Mouse (Mus musculus) hindbrain, embryonic 14.5 days (tissue): ENCODE data around the gene Scamp4. TPM values are rescaled to one million over a fixed set of nuclear protein-coding genes. Genes with fewer than 3 reads are reported as not detected.

Experiments
- ATAC-seq: fragments of 200-750 bp; cut with Nextera tagmentation; 2 replicates; pipeline ENCODE4 v1.8.0; 2017; ENCODE audit warnings: moderate number of reproducible peaks, mild to moderate bottlenecking, moderate TSS enrichment, moderate library complexity; ENCODE audit not compliant: low FRiP score
- DNase-seq: peaks from one replicate; pipeline ENCODE4 v3.0.0-alpha.2; 2015; ENCODE audit warnings: low spot score
- H3K27ac ChIP-seq: fragments of 300-500 bp; sonication (generic); 2 replicates; pipeline ENCODE4 v1.5.1; 2014; ENCODE audit warnings: mild to moderate bottlenecking, moderate library complexity
- H3K27me3 ChIP-seq: fragments of 300-500 bp; sonication (generic); 2 replicates; pipeline ENCODE4 v1.6.1; 2014; ENCODE audit warnings: mild to moderate bottlenecking, low read length, mixed read lengths; ENCODE audit not compliant: control insufficient read depth, insufficient read depth
- H3K36me3 ChIP-seq: fragments of 300-500 bp; sonication (generic); replicated peaks from 2 replicates; pipeline ENCODE4 v1.6.1; 2014; ENCODE audit not compliant: control insufficient read depth, insufficient read depth
- H3K4me1 ChIP-seq: fragments of 300-500 bp; sonication (generic); replicated peaks from 2 replicates; pipeline ENCODE4 v1.6.1; 2014; ENCODE audit warnings: antibody characterized with exemption, low read length, mixed read lengths; ENCODE audit not compliant: control insufficient read depth, insufficient read depth
- H3K4me2 ChIP-seq: fragments of 300-500 bp; sonication (generic); replicated peaks from 2 replicates; pipeline ENCODE4 v1.6.1; 2014; ENCODE audit warnings: mild to moderate bottlenecking, moderate library complexity
- H3K4me3 ChIP-seq: fragments of 300-500 bp; sonication (generic); replicated peaks from 2 replicates; pipeline ENCODE4 v1.5.1; 2014; ENCODE audit warnings: mild to moderate bottlenecking, low read length
- H3K9ac ChIP-seq: fragments of 300-500 bp; sonication (generic); 2 replicates; pipeline ENCODE4 v1.6.1; 2014
- H3K9me3 ChIP-seq: fragments of 300-500 bp; sonication (generic); 2 replicates; pipeline ENCODE4 v1.6.1; 2016; ENCODE audit warnings: low read length; ENCODE audit not compliant: control insufficient read depth
- WGBS: fragments of 180-500 bp; shearing (Covaris S2); extraction: QIAGEN DNeasy Blood & Tissue Kit; methylation state at CpG from one replicate; pipeline ENCODE4 v1.1.7; 2014; 5-methylcytosine and 5-hydroxymethylcytosine counted together
- polyA plus RNA-seq: library from polyadenylated mRNA; unstranded; fragments of >200 nt; fragmentation: Nextera tagmentation; extraction: Ambion mirVana; gene quantifications from 2 replicates; pipeline ENCODE4 v1.2.1, GENCODE M21; 2014

Gene Scamp4
- 63.1 and 64.5 TPM in 2 replicates for polyA plus RNA-seq

- under 1% methylated on average over 54 of the region's 54 CpGs for WGBS
- H3K36me3 ChIP-seq, result peaks cover 17% of the 10 kb centered on the region
- H3K4me3 ChIP-seq, result peak within 1 kb of the TSS; percentile 52
- no peaks in the 10 kb centered on the region for H3K9me3 ChIP-seq
- peak within 1 kb of the TSS; percentile 68 for H3K9ac ChIP-seq
- ATAC-seq, result peak; percentile 97
- peak within 1 kb of the TSS; percentile 89 for H3K4me2 ChIP-seq
- peaks cover 15% of the 10 kb centered on the region for H3K4me1 ChIP-seq
- DNase-seq, result peak; percentile 94
- no peaks in the 10 kb centered on the region for H3K27me3 ChIP-seq
- peak within 1 kb of the TSS; percentile 89 for H3K27ac ChIP-seq
These were observed at the start of gene Scamp4, which contains the start of gene Adat3 for GRCm38 (mm10) chr10:80602698-80603325. Gene Scamp4, plus strand, starts transcription at chr10:80602872. Gene Adat3, plus strand, starts transcription at chr10:80602880.

DNA sequence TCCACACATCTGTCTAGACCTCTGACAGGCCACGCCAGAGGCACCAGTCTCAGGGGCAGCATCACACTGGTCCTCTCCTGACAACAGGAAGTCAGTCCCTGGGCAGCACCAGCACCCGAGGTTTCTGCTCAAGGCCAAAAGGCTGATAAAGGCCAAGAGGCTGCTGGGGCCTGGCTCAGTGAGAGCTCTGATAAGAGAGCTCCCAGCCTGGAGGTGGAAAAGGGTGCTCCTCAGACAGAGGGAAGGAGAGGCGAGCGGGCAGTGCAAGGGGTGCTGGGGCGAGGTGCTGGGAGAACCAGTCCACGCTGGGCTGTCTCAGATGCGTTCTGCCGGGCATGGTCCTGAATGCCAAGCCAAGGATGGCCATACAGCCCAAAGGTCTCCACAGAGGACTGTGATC lies 49.1 kb upstream of the Scamp4 start:
- no peak for DNase-seq
- ATAC-seq, result no peak
- WGBS, result 90% methylated on average over 8 of the region's 8 CpGs

DNA sequence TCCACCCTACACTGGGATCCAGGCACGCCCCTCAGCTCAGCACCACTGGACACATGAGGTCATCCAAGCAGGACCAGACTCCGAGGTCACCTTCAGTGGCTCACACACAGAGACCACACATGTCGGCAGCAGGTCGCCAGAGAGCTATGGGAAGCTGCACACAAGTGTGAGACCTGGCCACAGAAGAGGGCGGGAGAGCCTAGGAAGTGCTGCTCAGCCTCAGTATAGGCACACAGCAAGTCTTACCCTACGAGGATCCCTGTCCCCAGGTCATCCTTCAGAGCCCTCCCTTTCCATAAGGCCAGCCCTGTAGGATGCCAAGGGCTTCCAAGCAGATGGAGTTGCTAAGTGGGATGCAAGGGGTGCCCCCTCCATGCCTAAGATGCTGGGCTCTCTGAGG lies 48.7 kb upstream of the Scamp4 start:
- peaks cover 19% of the 10 kb centered on the region for H3K36me3 ChIP-seq
- H3K4me3 ChIP-seq, result no peak overlapping the region
- WGBS, result 88% methylated on average over 6 of the region's 6 CpGs
- no peaks in the 10 kb centered on the region for H3K27me3 ChIP-seq
- no peak overlapping the region for H3K4me2 ChIP-seq
- no peak overlapping the region for H3K9ac ChIP-seq
- H3K9me3 ChIP-seq, result no peaks in the 10 kb centered on the region
- H3K4me1 ChIP-seq, result peaks cover 6% of the 10 kb centered on the region; the same call in 1 of the 2 replicates
- ATAC-seq (no peak), DNase-seq (no peak)
- H3K27ac ChIP-seq, result no peak overlapping the region

More for the DNA sequence above, 49.1 kb upstream of the Scamp4 start:
- Histone ChIP-seq H3K4me3 (no peak overlapping the region), H3K4me2 (no peak overlapping the region), H3K9me3 (no peaks in the 10 kb centered on the region), H3K4me1 (peaks cover 6% of the 10 kb centered on the region; the same call in 1 of the 2 replicates), H3K36me3 (peaks cover 22% of the 10 kb centered on the region), H3K27me3 (no peaks in the 10 kb centered on the region), H3K9ac (no peak overlapping the region), H3K27ac (no peak overlapping the region)

- Histone ChIP-seq H3K36me3 (no peaks in the 10 kb centered on the region), H3K4me2 (no peak overlapping the region), H3K9me3 (no peaks in the 10 kb centered on the region), H3K27ac (no peak overlapping the region), H3K4me1 (peaks cover 22% of the 10 kb centered on the region), H3K4me3 (no peak overlapping the region), H3K27me3 (no peaks in the 10 kb centered on the region), H3K9ac (no peak overlapping the region)
- peak; percentile 73 for DNase-seq
- WGBS, result 38% methylated on average over 5 of the region's 5 CpGs
- no peak for ATAC-seq
These were observed 45.2 kb upstream of the Scamp4 start for GRCm38 (mm10) chr10:80557346-80557965.

- Histone ChIP-seq H3K4me2 (no peak overlapping the region), H3K4me3 (no peak overlapping the region), H3K27me3 (no peaks in the 10 kb centered on the region), H3K9ac (peak overlapping the region; percentile 17; the same call in 1 of the 2 replicates), H3K27ac (no peak overlapping the region), H3K9me3 (no peaks in the 10 kb centered on the region), H3K4me1 (peaks cover 28% of the 10 kb centered on the region), H3K36me3 (no peaks in the 10 kb centered on the region)
- ATAC-seq (no peak), DNase-seq (no peak)
- 94% methylated on average over 7 of the region's 7 CpGs for WGBS
These were observed 43.2 kb upstream of the Scamp4 start for GRCm38 (mm10) chr10:80559431-80559830.

DNA sequence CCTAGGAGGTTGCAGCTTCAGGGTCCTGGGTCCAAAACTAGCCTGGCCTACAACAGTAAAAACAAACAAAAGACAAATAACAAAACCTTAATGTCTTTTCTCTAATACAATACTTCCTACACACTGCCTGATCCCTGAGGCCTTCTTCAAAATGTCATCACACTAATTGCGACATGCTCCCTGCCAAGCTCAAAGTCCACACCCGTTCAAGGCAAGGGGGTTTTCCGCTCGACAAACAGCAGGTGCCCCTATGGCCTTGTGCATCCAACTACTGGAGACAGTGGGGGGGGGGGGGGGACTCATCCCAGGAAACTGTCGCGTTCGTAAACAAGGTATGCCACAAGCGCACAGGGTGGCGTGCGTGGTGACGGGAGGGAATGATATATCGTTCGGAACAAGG lies 42.1 kb upstream of the Scamp4 start:
- ATAC-seq, result no peak; the same call in 1 of the 2 replicates
- Histone ChIP-seq H3K27me3 (no peaks in the 10 kb centered on the region), H3K27ac (peak overlapping the region; percentile 93; the same call in 1 of the 2 replicates)

GRCm38 (mm10) chr10:80561116-80561944 lies 41.3 kb upstream of the Scamp4 start, which contains the start of gene Rexo1:
Gene Rexo1, minus strand, starts transcription at chr10:80561560.
- Histone ChIP-seq H3K36me3 (no peaks in the 10 kb centered on the region; the same call in 1 of the 2 replicates), H3K27ac (peak within 1 kb of the TSS; percentile 93), H3K4me1 (peaks cover 30% of the 10 kb centered on the region), H3K9ac (peak within 1 kb of the TSS; percentile 97), H3K9me3 (no peaks in the 10 kb centered on the region), H3K4me3 (peak within 1 kb of the TSS; percentile 99), H3K27me3 (no peaks in the 10 kb centered on the region), H3K4me2 (peak within 1 kb of the TSS; percentile 90)
- WGBS, result under 1% methylated on average over 71 of the region's 72 CpGs
- ATAC-seq (peak; percentile 87), DNase-seq (peak; percentile 93)

More for the DNA sequence above, 42.1 kb upstream of the Scamp4 start:
- peak overlapping the region; percentile 97 for H3K9ac ChIP-seq
- peak overlapping the region; percentile 90 for H3K4me2 ChIP-seq
- DNase-seq, result no peak
- no peaks in the 10 kb centered on the region for H3K9me3 ChIP-seq
- peaks cover 28% of the 10 kb centered on the region for H3K4me1 ChIP-seq
- H3K4me3 ChIP-seq, result peak overlapping the region; percentile 99
- WGBS, result 4% methylated on average over 13 of the region's 13 CpGs
- no peaks in the 10 kb centered on the region; the same call in 1 of the 2 replicates for H3K36me3 ChIP-seq

GRCm38 (mm10) chr10:80566375-80567092 lies 36.1 kb upstream of the Scamp4 start:
- H3K4me2 ChIP-seq, result peak overlapping the region; percentile 41
- peak overlapping the region; percentile 34; the same call in 1 of the 2 replicates for H3K9ac ChIP-seq
- peak; percentile 63 for ATAC-seq
- 8% methylated on average over 17 of the region's 17 CpGs for WGBS
- no peaks in the 10 kb centered on the region for H3K27me3 ChIP-seq
- H3K4me1 ChIP-seq, result peaks cover 34% of the 10 kb centered on the region
- H3K9me3 ChIP-seq, result no peaks in the 10 kb centered on the region
- peak; percentile 85 for DNase-seq
- H3K36me3 ChIP-seq, result peaks cover 13% of the 10 kb centered on the region
- no peak overlapping the region for H3K4me3 ChIP-seq
- peak overlapping the region; percentile 68 for H3K27ac ChIP-seq
